29 mouse cellular contexts compared by ENCODE assay signal in the genomic region with DNA sequence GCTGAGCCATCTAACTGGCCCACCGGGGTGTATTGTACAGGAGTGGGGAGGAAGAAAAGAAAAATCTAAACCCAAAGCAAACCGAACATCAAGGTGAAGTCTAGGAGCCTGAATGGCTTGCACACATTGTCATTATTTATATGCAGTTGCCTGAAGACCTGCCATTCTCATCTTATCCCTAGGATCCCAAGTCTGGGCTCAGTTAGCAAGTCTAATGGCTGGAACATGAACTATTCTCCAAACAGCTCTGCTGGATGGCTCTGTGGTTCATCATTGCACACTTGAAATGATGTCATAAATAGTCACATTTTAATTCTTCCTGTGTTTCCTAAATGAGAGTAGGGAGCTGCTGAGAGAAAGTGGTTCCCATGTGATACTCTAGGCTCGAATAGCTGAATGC.
"Had no signal": no experiment of that assay in that cellular context is flagged by ENCODE, and none has a peak within 500 bp of the region (broad histone marks: within the 10 kb centered on the region; RNA-seq: fewer than 3 reads in every experiment).

No protein-coding gene starts in this region.

- ATAC-seq: forebrain, embryonic 13.5 days; forebrain, embryonic 14.5 days; forebrain, embryonic 15.5 days; forebrain, embryonic 16.5 days; forebrain, postnatal 0 days had no signal

- H3K4me3 ChIP-seq: embryonic facial prominence, embryonic 10.5 days; embryonic facial prominence, embryonic 12.5 days; embryonic facial prominence, embryonic 13.5 days; embryonic facial prominence, embryonic 15.5 days; erythroblast, embryonic 14.5 days; forebrain, embryonic 10.5 days; forebrain, embryonic 12.5 days; forebrain, embryonic 13.5 days; forebrain, embryonic 15.5 days; gastrocnemius, adult 2 months; heart, adult 2 months had no signal

- H3K9ac ChIP-seq: embryonic facial prominence, embryonic 12.5 days; embryonic facial prominence, embryonic 13.5 days; embryonic facial prominence, embryonic 15.5 days; forebrain, embryonic 12.5 days; forebrain, embryonic 13.5 days; forebrain, embryonic 15.5 days; forebrain, postnatal 0 days had no signal

- H3K9me3 ChIP-seq: embryonic facial prominence, embryonic 10.5 days; embryonic facial prominence, embryonic 12.5 days; embryonic facial prominence, embryonic 13.5 days; embryonic facial prominence, embryonic 15.5 days; forebrain, embryonic 10.5 days; forebrain, embryonic 12.5 days; forebrain, embryonic 13.5 days; forebrain, embryonic 15.5 days had no signal

- H3K4me2 ChIP-seq: embryonic facial prominence, embryonic 12.5 days; embryonic facial prominence, embryonic 13.5 days; embryonic facial prominence, embryonic 15.5 days; forebrain, embryonic 12.5 days; forebrain, embryonic 13.5 days; forebrain, embryonic 15.5 days had no signal

- H3K27me3 ChIP-seq: embryonic facial prominence, embryonic 12.5 days; embryonic facial prominence, embryonic 13.5 days; embryonic facial prominence, embryonic 15.5 days; forebrain, embryonic 12.5 days; forebrain, embryonic 13.5 days; forebrain, embryonic 15.5 days had no signal

- H3K4me1 ChIP-seq: embryonic facial prominence, embryonic 10.5 days; embryonic facial prominence, embryonic 12.5 days; embryonic facial prominence, embryonic 13.5 days; embryonic facial prominence, embryonic 15.5 days; forebrain, embryonic 10.5 days; forebrain, embryonic 12.5 days; forebrain, embryonic 13.5 days; forebrain, embryonic 15.5 days had no signal

- H3K27ac ChIP-seq: embryonic facial prominence, embryonic 10.5 days; embryonic facial prominence, embryonic 12.5 days; embryonic facial prominence, embryonic 13.5 days; embryonic facial prominence, embryonic 15.5 days; forebrain, embryonic 10.5 days; forebrain, embryonic 12.5 days; forebrain, embryonic 13.5 days; forebrain, embryonic 15.5 days; gastrocnemius, adult 2 months; heart, adult 2 months had no signal

- DNase-seq: cerebellum, adult 18-20 months; cerebellum, adult 2 months; cerebellum, adult 8-10 months; cerebellum, adult 9-10 months; cerebellum, adult 9-11 months; cerebellum, postnatal 10 days; cerebellum, postnatal 14 days; cerebellum, postnatal 25 days; cerebellum, postnatal 36 days; embryo, embryonic 11 days; forebrain, postnatal 0 days; gastrocnemius, adult 2 months; gastrocnemius, postnatal 14 days; gastrocnemius, postnatal 25 days; gastrocnemius, postnatal 36 days; heart, adult 11 months; heart, adult 18-20 months; heart, adult 2 months had no signal

- H3K36me3 ChIP-seq: embryonic facial prominence, embryonic 10.5 days; embryonic facial prominence, embryonic 12.5 days; embryonic facial prominence, embryonic 13.5 days; embryonic facial prominence, embryonic 15.5 days; forebrain, embryonic 10.5 days; forebrain, embryonic 12.5 days; forebrain, embryonic 15.5 days had no signal
